Mouse (Mus musculus) MEL (cell line): ENCODE measurements around the gene Nde1. TPM values are rescaled to one million over a fixed set of nuclear protein-coding genes. Genes with fewer than 3 reads are reported as not detected.
A peak's percentile ranks its signal among the peaks of the same experiment; 100 is the strongest.

Experiments used
- DNase-seq: peaks from one replicate; pipeline ENCODE4 v3.0.0; 2011; ENCODE audit warnings: low read depth, low spot score
- H3K27ac ChIP-seq: 2 replicates; pipeline ENCODE4 v1.5.1; 2012; ENCODE audit warnings: low read depth, mild to moderate bottlenecking, control low read depth, low read length, moderate library complexity; ENCODE audit not compliant: control insufficient read depth
- H3K27me3 ChIP-seq, 2 experiments: fragments of 150-350 bp in 1 of 2; sonication (generic) in 1 of 2; 2 replicates each; pipeline ENCODE4 v1.6.1; 2012; ENCODE audit warnings: low read length in 2 of 2, mild to moderate bottlenecking in 2 of 2, improper control_type of control experiment in 1 of 2, moderate library complexity in 1 of 2; ENCODE audit not compliant: insufficient read depth in 2 of 2, control insufficient read depth in 1 of 2
- H3K36me3 ChIP-seq, 2 experiments: 2 replicates each; pipeline ENCODE4 v1.6.1; 2012 to 2014; ENCODE audit warnings: low read length in 2 of 2, improper control_type of control experiment in 1 of 2, inconsistent platforms in 1 of 2, mild to moderate bottlenecking in 1 of 2; ENCODE audit not compliant: insufficient read depth in 2 of 2, control insufficient read depth in 1 of 2
- H3K4me1 ChIP-seq, 2 experiments: fragments of 150-350 bp in 1 of 2; sonication (generic) in 1 of 2; 2 replicates each; pipeline ENCODE4 v1.6.1; 2012; ENCODE audit warnings: low read length in 2 of 2, improper control_type of control experiment in 1 of 2, mild to moderate bottlenecking in 1 of 2; ENCODE audit not compliant: insufficient read depth in 2 of 2, control insufficient read depth in 1 of 2
- H3K4me3 ChIP-seq, 2 experiments: fragments of 150-350 bp in 1 of 2; sonication (generic) in 1 of 2; 2 replicates each; pipeline ENCODE4 v1.5.1; 2012; ENCODE audit warnings: low read depth in 2 of 2, low read length in 2 of 2, mild to moderate bottlenecking in 2 of 2, moderate library complexity in 2 of 2, control low read depth in 1 of 2, improper control_type of control experiment in 1 of 2; ENCODE audit not compliant: control insufficient read depth in 1 of 2, insufficient read depth in 1 of 2
- H3K79me2 ChIP-seq: 2 replicates; pipeline ENCODE4 v1.6.1; 2012; ENCODE audit warnings: mild to moderate bottlenecking, low read length, moderate library complexity; ENCODE audit not compliant: control insufficient read depth, poor library complexity, insufficient read depth
- H3K9ac ChIP-seq: 2 replicates; pipeline ENCODE4 v1.6.1; 2012; ENCODE audit warnings: low read depth, mild to moderate bottlenecking, control low read depth, low read length, moderate library complexity; ENCODE audit not compliant: control insufficient read depth, poor library complexity, severe bottlenecking
- H3K9me3 ChIP-seq: fragments of 150-350 bp; sonication (generic); replicated peaks from 2 replicates; pipeline ENCODE4 v1.6.1; 2012; ENCODE audit warnings: mild to moderate bottlenecking, low read length, improper control_type of control experiment, moderate library complexity; ENCODE audit not compliant: insufficient read depth
- CHD2 ChIP-seq: IDR thresholded peaks from 2 replicates; pipeline ENCODE4 v1.6.1; 2011; ENCODE audit warnings: low read length, improper control_type of control experiment
- E2F4 ChIP-seq: IDR thresholded peaks from 2 replicates; pipeline ENCODE4 v1.6.1; 2011; ENCODE audit warnings: low read depth, low read length, improper control_type of control experiment, borderline replicate concordance
- ELF1 ChIP-seq: IDR thresholded peaks from 2 replicates; pipeline ENCODE4 v1.6.1; 2014; ENCODE audit warnings: low read depth, mild to moderate bottlenecking, inconsistent platforms, low read length, improper control_type of control experiment, moderate library complexity
- EP300 ChIP-seq, 2 experiments: IDR thresholded peaks; 2 replicates each; pipeline ENCODE4 v1.6.1; 2011; ENCODE audit warnings: improper control_type of control experiment in 2 of 2, low read length in 2 of 2, low read depth in 1 of 2, mild to moderate bottlenecking in 1 of 2
- ETS1 ChIP-seq: IDR thresholded peaks from 2 replicates; pipeline ENCODE4 v1.6.1; 2012; ENCODE audit warnings: low read depth, mild to moderate bottlenecking, inconsistent platforms, low read length, improper control_type of control experiment, moderate library complexity
- GATA1 ChIP-seq: IDR thresholded peaks from 2 replicates; pipeline ENCODE4 v1.6.1; 2011; ENCODE audit warnings: low read depth, low read length, improper control_type of control experiment
- HCFC1 ChIP-seq: IDR thresholded peaks from 2 replicates; pipeline ENCODE4 v1.6.1; 2012; ENCODE audit warnings: low read depth, mild to moderate bottlenecking, inconsistent platforms, low read length, improper control_type of control experiment, moderate library complexity
- KAT2A ChIP-seq: conservative IDR thresholded peaks from 2 replicates; pipeline ENCODE4 v1.6.1; 2012; ENCODE audit warnings: low read depth, low read length, improper control_type of control experiment, inconsistent platforms
- MAX ChIP-seq: IDR thresholded peaks from 2 replicates; pipeline ENCODE4 v1.6.1; 2011; ENCODE audit warnings: low read length, improper control_type of control experiment
- MEF2A ChIP-seq: IDR thresholded peaks from 2 replicates; pipeline ENCODE4 v1.6.1; 2014; ENCODE audit warnings: low read depth, mild to moderate bottlenecking, inconsistent platforms, low read length, improper control_type of control experiment; ENCODE audit not compliant: poor library complexity, insufficient replicate concordance, severe bottlenecking; ENCODE audit errors: extremely low read depth
- MXI1 ChIP-seq: IDR thresholded peaks from 2 replicates; pipeline ENCODE4 v1.6.1; 2011; ENCODE audit warnings: mild to moderate bottlenecking, low read depth, low read length, improper control_type of control experiment
- MYB ChIP-seq: IDR thresholded peaks from 2 replicates; pipeline ENCODE4 v1.6.1; 2011; ENCODE audit warnings: mild to moderate bottlenecking, low read depth, low read length, improper control_type of control experiment
- NELFE ChIP-seq: IDR thresholded peaks from 2 replicates; pipeline ENCODE4 v1.6.1; 2011; ENCODE audit warnings: low read depth, low read length, improper control_type of control experiment
- NRF1 ChIP-seq: IDR thresholded peaks from 2 replicates; pipeline ENCODE4 v1.6.1; 2014; ENCODE audit warnings: low read depth, mild to moderate bottlenecking, inconsistent platforms, low read length, improper control_type of control experiment, moderate library complexity; ENCODE audit not compliant: poor library complexity, insufficient read depth, severe bottlenecking
- POLR2AphosphoS2 ChIP-seq: IDR thresholded peaks from 2 replicates; pipeline ENCODE4 v1.6.1; 2011; ENCODE audit warnings: low read length, improper control_type of control experiment
- RAD21 ChIP-seq: IDR thresholded peaks from 2 replicates; pipeline ENCODE4 v1.6.1; 2011; ENCODE audit warnings: mild to moderate bottlenecking, low read depth, low read length, improper control_type of control experiment
- RCOR1 ChIP-seq: IDR thresholded peaks from 2 replicates; pipeline ENCODE4 v1.6.1; 2012; ENCODE audit warnings: low read depth, mild to moderate bottlenecking, inconsistent platforms, low read length, improper control_type of control experiment
- SMC3 ChIP-seq: IDR thresholded peaks from 2 replicates; pipeline ENCODE4 v1.6.1; 2011; ENCODE audit warnings: low read depth, low read length, improper control_type of control experiment
- TAL1 ChIP-seq: IDR thresholded peaks from 2 replicates; pipeline ENCODE4 v1.6.1; 2012; ENCODE audit warnings: mild to moderate bottlenecking, inconsistent platforms, low read length, moderate library complexity, mixed read lengths
- TBP ChIP-seq: IDR thresholded peaks from 2 replicates; pipeline ENCODE4 v1.8.0; 2011; ENCODE audit warnings: low read depth, low read length, improper control_type of control experiment
- TCF12 ChIP-seq: IDR thresholded peaks from 2 replicates; pipeline ENCODE4 v1.6.1; 2014; ENCODE audit warnings: low read depth, mild to moderate bottlenecking, inconsistent platforms, low read length, improper control_type of control experiment, moderate library complexity
- UBTF ChIP-seq: IDR thresholded peaks from 2 replicates; pipeline ENCODE4 v1.6.1; 2012; ENCODE audit warnings: low read depth, mild to moderate bottlenecking, inconsistent platforms, low read length, improper control_type of control experiment, moderate library complexity, borderline replicate concordance; ENCODE audit not compliant: insufficient read depth
- ZC3H11A ChIP-seq: IDR thresholded peaks from 2 replicates; pipeline ENCODE4 v1.6.1; 2012; ENCODE audit warnings: low read depth, mild to moderate bottlenecking, inconsistent platforms, low read length, improper control_type of control experiment
- ZMIZ1 ChIP-seq: IDR thresholded peaks from 2 replicates; pipeline ENCODE4 v1.6.1; 2012; ENCODE audit warnings: low read depth, mild to moderate bottlenecking, inconsistent platforms, low read length, improper control_type of control experiment, moderate library complexity
- ZNF384 ChIP-seq: IDR thresholded peaks from 2 replicates; pipeline ENCODE4 v1.6.1; 2012; ENCODE audit warnings: low read depth, mild to moderate bottlenecking, inconsistent platforms, low read length, improper control_type of control experiment
- polyA plus RNA-seq, 2 experiments: library from polyadenylated mRNA; stranded (reverse) in 1 of 2; unstranded in 1 of 2; fragments of >175 nt in 1 of 2; fragments of >200 nt in 1 of 2; gene quantifications; 2 replicates each; pipeline versions ENCODE4 v1.2.1 to v1.2.4; 2012; ENCODE audit warnings: low replicate concordance in 2 of 2, low read depth in 1 of 2; ENCODE audit not compliant: insufficient read length in 2 of 2, insufficient read depth in 1 of 2, missing spikeins in 1 of 2
- total RNA-seq: library from RNA; depleted of rRNA; stranded (reverse); fragments of 300-350 nt; gene quantifications from 2 replicates; pipeline ENCODE4 v1.2.3, GENCODE M21; 2012

Gene Nde1
- total and polyA plus RNA-seq, 3 experiments, result 25.8 to 42.5 TPM; not detected in 1

DNA sequence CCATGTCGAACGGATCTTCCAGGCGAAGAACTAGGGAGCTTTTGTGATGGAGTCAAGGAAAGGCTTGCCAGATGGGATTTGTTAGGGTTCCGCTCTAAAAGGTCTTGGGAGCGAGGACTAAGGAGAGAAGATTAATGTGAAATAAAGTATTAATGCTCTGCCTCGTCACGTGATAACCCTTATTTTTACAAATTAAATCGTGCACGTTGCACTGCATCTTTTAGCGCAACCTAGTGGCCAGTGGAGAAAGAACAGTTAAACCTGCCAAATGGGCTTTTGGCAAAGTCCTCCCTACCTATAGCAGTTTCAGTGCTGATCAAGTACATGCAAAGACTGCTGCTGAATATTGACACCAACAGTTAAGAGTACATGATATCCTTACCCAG lies 3.3 kb upstream of the Nde1 start (continued):
- peak; percentile 40; the same call in 1 of the 2 replicates for TF ChIP-seq ZC3H11A

DNA sequence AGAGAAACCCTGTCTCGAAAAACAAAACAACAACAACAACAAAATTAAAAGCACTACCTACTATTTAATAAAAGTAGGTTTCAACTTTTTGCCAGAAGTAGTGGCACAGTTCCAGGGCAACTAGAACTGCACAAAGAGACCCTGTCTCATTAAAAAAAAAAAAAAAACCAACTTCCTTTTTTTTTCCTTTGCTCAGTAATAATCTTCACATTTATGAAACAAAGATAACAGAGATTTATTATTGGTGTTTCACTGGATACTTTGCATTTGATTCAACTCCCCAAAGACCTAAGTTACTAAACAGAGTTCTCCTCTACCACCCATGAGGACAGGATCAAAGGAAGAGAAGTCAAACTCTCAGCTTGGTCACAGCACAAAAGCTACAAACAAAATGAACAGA lies 2.1 kb upstream of the Nde1 start:
- H3K4me1 ChIP-seq, result peaks cover 0 to 10% of the 10 kb centered on the region in 2 experiments; a peak in 3 of 4 replicates

DNA sequence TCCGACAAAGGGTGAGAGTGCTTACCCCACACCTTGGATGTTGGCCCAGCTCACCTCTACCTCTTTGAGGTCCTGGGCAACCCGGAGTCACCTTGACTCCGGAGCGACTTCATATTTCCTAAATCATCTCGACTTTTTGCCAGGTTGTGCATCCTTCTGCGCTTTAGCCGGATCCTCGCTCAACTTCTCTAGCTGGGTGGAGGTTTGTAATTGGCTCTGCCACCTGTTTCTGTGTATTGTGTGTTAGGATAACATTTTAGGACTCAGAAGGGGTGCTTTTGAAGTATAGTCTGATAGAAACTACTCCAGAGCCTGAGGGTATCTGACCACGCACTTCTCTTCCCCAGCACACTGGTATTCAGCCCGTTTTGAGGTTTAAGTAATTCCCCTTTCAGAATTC lies 656 bp downstream of the Nde1 start:
- H3K79me2 ChIP-seq, result peaks cover 16% of the 10 kb centered on the region
- peak overlapping the region; percentile 18 for H3K27ac ChIP-seq
- H3K27me3 ChIP-seq, result no peaks in the 10 kb centered on the region
- peak; percentile 60 for DNase-seq
- H3K36me3 ChIP-seq, result peaks cover 0 to 14% of the 10 kb centered on the region in 2 experiments; a peak in 2 of 4 replicates
- H3K4me3 ChIP-seq, result peak overlapping the region; percentile 83 to 85
- peaks cover 0 to 5% of the 10 kb centered on the region in 2 experiments; a peak in 2 of 4 replicates for H3K4me1 ChIP-seq
- peak overlapping the region; percentile 83 for H3K9ac ChIP-seq
- H3K9me3 ChIP-seq, result no peaks in the 10 kb centered on the region
- TF ChIP-seq HCFC1 (no peak), MYB (no peak), SMC3 (no peak), MXI1 (no peak), E2F4 (no peak), TAL1 (no peak), ELF1 (no peak), NELFE (no peak), MEF2A (no peak), TBP (no peak), ZMIZ1 (no peak), MAX (no peak), CHD2 (no peak), GATA1 (no peak), RAD21 (no peak), ZC3H11A (no peak), ZNF384 (no peak), UBTF (no peak), ETS1 (no peak)

More for the DNA sequence above, 2.1 kb upstream of the Nde1 start:
- Histone ChIP-seq H3K9me3 (no peaks in the 10 kb centered on the region), H3K4me3 (no peak overlapping the region), H3K79me2 (peaks cover 26% of the 10 kb centered on the region), H3K9ac (no peak overlapping the region), H3K27me3 (no peaks in the 10 kb centered on the region), H3K36me3 (peaks cover 0 to 21% of the 10 kb centered on the region in 2 experiments; a peak in 2 of 4 replicates), H3K27ac (no peak overlapping the region)
- TF ChIP-seq KAT2A, result no peak
- peak; percentile 27; the same call in 1 of the 2 replicates for TF ChIP-seq TCF12
- peak; percentile 71 for TF ChIP-seq GATA1
- TF ChIP-seq ZMIZ1, result no peak
- TF ChIP-seq EP300 (IDR thresholded peaks at IDR 0.05; ENCODE audit: low read depth in 1 of 2, low read length in 2 of 2), result peak; percentile 32 to 48; a peak in 2 of 4 replicates
- no peak for TF ChIP-seq TAL1
- no peak for TF ChIP-seq POLR2AphosphoS2
- TF ChIP-seq ETS1, result 0 out of 2 replicates have a peak, but pooled peaks have one; percentile 37
- no peak for TF ChIP-seq NRF1
- peak; percentile 98 for TF ChIP-seq RCOR1
- TF ChIP-seq ZNF384, result peak; percentile 97
- DNase-seq, result peak; percentile 48
